Mouse (Mus musculus): Measurements from ENCODE around the gene Phospho1.

Gene Phospho1

DNA sequence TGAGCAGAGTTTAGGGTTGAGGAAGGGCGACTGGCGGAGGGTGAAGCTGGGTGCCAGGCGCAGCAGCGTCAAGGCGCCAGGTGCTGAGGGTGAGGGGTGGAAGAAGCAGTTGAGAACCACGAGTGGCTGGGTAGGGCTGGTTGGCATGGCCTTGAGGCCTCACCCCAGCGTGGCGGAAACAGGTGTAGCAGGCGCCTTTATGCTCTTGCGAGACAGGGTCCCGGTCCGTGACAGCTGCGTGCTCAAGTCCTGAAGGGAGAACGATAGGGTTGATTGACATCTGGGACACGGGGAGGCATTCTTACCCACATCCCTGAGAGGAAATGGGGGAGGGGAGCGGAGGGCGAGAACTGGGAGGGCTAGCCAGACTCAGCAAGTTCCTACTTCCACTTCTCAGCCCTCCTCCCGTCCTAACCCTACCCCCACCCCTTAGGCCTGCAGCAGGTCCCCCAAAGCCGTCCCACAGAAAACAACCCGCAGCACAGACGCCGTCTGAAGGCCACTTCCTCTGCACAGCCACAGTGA is 9.9 kb downstream of the Phospho1 start:
- DNase-seq (ENCODE audit: low spot score in 2 of 2), result peak; percentile 57 to 74

DNA sequence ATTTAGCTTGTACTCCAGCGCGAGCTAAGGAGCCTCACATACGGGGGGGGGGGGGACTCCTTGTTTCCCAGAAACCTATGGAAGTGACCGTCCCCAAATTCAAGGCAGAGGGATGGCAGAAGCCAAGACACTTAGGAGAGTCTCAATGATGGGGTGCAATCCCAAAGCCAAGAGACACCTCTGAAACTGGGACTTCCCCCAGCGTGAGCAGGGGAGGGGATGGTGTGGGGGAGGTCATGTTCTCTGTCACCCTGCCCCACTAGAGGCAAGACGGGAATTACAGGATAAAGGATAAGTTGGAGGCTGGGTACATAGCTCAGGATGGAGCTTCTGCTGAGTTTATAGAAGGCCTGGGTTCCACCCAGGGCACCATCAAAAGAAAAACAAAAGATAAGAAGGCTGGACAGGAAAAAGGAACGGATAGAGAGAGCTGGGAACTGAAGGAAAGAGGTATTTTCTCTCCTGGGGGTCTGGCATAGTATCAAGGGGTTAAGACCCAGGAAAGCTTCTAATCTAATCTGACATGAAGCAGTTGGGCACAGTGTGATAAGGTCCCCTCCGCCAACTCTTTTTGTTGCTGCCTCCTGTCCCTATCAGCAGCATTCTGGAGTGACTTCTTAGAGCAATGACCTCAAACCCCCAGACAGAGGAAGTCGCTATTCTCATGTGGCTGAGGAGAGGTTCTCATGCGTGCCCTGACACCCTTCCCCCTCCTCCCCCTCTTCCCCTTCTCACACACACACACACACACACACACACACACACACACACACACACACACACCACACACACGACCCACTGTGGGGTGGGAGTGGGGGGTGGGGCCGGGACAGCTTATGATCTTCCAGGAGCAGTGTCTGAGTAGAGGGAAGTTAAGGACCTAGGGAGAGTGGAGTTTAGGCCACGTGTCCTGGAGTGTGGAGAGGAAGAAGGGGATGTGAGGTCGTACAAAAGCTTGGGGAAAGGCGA is 10.7 kb downstream of the Phospho1 start:
- peak; percentile 32 to 64 for DNase-seq (ENCODE audit: low spot score in 2 of 2)

DNA sequence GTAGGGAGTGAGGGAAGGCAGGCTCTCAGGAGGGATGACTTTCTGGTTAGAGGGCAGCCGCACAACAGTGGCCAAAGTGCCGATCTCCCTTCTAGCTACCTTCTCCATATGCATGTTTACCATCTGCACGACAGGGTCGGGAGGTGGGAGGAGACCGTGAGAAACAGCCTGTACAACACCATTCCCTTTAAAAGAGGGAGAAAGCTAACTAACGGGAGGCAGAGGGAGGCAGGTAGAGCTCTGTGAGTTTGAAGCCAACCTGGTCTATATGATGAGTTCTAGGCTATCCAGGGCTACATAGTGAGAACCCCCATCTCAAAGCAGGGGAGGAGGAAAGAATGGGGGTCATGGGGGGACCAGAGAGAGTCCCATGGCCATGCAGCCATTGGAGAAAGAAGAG is 11.5 kb downstream of the Phospho1 start:
- no peak for DNase-seq (ENCODE audit: low spot score in 2 of 2)

DNA sequence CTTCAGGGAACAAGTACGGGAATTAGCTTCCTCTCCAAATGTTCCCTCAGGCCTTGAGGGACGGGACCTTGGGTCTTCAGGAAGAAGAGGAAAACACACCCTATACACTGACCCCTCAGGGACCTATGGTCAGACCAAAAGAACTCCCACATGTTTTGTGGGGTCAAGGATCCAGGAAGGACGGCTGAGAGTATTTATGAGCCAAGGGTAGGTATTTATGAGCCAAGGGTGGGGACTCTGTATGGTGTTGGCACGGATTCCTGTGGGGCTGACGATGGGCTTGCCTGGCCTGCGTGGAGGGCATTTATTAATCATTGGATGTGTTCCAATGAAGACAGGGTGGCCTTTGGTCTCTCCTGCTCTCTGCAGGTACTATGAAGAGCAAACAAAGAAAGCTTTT is 12.1 kb downstream of the Phospho1 start:
- no peak for DNase-seq (ENCODE audit: low spot score in 2 of 2)

DNA sequence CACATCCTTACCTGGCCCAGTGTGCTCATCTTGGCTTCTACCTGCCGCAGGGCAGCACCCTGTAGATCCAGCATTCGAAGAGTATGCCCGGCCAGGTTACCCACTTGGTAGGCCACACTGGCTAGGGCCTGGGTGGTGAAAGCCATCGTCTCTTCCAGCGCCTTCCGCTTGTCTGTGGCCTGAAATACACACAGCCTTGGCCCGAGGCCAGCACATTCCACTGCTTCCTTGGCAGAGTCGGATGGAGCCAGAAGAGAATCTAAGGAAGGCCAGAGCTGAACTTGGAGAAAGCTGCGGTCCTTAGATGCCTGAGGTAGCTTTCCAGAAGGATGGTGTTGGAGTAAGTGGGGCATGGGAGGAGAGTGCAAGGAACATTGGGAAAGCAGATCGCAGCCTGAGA is 12.8 kb downstream of the Phospho1 start, which contains the start of gene Gngt2:
TSS of gene Gngt2 (plus strand) at position 158 of the 400 bp plus-strand sequence.
- peak in 1 of 2 experiments; percentile 36 for DNase-seq (ENCODE audit: low spot score in 2 of 2)

DNA sequence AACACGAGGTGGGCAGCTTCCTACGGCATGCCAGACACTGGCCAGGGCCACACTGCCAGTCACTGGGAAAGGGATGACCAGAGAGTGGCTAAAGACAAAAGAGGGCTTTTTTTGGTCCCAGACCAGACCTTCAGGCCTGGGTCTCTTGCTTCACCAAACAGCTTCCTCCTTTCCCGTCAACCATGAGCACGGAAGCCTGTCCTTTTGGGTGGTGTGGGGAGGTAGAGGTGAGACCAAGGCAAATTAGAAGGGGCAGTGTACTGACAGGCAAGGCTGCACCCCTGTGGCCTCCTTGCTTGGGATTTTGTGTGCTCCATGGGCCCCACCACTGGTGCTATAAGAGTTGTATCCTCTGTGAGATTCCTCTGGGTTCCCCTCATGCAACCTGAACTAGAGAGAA is 14.3 kb downstream of the Phospho1 start:
- no peak for DNase-seq (ENCODE audit: low spot score in 2 of 2)

DNA sequence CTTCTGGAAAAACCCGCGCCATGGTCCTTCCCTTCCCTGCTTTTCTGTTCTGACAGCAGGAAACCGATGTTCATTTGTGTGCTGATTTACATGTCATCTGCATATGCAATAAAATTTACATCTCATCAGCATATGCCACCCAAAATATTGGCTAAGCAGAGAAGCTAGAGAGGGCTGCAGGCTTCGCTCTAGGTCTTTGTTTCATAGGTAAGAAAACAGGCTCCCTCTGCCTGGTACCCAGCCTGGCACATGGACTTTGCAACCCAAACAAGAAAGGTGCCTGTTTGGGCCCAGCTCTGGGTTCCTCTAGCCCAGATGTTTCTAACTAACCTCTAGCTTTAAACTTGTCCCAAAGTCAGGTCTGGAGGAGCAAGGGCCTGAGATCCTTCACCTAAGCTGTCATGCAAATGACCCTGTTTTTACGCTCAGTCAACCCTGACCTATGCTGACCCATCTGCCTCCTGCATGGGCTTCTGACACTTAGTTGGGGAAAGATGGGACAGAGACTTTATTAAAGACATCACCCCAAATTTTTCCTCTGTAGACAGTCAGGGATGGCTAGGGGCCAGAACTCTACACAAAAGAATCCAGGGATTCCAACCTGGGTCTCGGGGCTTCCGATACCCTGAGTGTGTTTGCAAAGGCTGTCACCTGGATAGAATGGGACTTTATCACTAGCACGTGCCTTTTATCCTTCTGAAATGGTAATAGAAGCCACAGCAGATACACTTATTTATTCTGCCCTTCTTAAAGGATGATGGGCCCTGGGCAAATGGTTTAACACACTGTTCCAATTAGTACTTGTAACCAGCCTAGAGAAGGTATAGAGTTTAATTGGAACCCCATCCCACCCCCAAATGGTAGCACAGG is 14.9 kb downstream of the Phospho1 start:
- DNase-seq (ENCODE audit: low spot score in 2 of 2), result no peak

DNA sequence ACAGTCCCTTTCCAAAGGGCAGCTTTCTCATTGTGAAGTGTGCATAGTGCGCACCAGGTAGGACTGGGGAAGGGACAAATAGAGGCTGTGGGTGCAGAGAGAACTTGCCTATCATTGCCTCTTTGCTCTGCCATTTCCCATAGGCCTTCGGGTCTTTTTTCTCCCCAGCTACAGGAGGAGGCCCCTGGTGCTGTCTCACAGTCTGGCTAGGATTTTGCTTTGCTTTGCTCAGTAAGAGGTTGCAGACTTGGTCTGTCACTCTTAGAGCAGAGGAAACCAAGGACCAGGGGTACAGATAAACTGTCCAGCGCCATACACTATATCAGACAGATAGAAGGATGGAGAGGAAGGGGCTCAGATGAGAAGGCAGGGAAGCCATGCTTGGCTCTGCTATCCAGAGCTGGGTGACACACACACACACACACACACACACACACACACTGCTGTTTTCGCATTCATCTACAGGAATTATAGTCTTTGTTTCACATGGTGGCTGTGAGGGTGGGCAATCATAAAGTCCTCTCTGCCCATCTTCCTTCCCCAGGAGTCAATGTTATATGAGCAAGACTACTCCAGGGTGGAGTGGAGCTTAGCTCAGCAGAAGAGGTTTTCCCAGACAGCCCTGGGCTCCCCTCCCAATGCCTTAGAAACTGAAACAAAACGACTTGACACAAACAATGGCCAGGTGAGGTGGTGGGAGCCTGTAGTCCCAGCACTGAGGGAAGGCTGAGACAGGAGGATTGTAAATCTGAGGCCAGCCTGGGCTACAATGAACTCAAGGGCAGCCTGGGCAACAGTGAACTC is 16.6 kb downstream of the Phospho1 start:
- no peak for DNase-seq (ENCODE audit: low spot score in 2 of 2)

DNA sequence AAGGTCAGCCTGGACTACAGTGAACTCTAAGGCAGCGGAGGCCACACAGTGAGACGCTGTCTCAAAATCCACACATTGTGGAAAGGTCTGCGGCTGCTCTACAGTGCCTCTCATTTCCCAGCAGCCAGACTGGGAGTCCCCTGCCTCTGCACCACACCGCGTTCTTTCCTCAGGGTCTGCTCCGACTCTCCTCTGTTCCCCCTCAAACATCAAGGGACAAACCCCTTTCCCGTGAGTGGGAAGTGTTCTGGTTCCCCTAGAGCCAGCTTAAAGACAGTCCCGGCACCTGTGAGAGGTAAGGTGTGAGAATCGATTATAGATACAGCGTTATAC is 17.2 kb downstream of the Phospho1 start:
- DNase-seq (ENCODE audit: low spot score in 2 of 2), result no peak

DNA sequence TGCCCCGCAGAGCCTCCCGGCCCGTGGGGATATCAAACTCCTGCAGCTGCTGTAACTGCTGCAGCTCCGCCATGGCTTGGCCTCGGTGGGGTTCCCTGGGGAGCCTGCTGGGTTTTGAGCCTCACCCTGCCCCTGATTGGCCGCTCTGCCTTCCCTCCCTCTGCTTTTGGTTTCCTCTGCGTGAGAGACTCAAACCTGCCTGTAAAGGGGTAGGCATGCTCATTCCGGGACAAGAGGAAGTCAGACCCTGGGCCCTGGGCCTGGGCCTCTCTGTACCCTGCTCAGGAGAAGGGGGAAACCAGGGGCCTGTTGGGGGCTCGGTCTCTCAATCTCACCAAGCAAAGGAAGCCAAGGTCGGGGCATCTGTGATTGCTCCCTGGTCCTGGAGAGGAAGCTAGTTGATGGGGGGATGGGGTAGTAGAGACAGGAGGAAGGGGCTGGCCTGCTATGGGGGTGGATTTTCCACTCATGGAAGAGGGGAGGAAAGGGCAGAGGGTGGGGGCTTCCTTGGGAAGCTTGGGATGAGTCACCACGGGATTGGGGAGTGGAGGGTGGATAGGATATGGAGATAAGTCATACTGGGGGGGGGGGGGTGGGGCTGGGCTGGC is 17.9 kb downstream of the Phospho1 start, which contains the start of gene Abi3:
TSS of gene Abi3 (minus strand) at position 403 of the 608 bp plus-strand sequence.
- peak; percentile 61 to 81 for DNase-seq (ENCODE audit: low spot score in 2 of 2)

DNA sequence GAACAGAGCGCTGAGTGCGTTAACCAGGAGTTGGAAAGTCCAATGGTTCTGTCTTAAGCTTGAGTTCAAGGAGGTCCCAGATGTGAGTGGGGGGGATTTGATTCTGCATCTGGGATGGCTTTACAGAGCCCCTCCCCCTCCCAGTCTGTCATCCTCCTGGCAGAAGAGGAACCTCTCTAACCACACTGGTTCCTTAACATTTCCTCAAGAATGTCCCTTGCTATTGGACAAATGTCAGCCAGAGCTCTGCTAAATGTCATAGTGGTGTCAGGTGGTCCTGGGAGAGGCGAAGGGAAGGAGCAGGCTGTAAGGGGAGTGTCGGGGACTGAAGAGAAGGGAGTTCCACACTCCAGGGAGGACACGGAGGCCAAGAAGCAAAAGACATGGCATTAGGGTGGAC is 18.7 kb downstream of the Phospho1 start:
- no peak for DNase-seq (ENCODE audit: low spot score in 2 of 2)

DNA sequence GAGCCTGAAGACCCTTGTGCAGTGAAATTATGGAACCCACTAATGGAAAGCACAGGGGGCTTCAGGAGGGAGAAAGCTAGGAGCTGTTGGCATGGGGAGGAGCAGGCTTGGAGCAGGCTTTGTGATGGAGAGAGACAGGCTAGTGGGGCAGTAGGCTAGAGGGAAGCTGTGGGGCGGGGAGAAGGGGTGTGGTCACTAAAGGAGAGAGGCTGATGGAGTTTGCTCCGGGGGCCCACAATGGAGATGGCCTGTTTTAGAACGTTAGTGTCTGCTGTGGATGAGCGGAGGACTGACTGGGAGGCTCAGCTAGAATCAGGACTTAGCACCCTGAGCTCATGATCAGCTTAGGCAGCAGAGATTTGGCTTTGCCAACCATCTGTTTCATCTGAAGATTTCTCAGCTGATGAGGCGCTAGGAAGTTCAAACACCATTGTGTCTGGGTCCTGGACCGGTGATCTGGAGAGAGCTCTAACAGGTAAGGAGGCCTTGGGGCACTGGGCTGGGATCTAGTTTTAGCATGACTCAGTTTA is 19.2 kb downstream of the Phospho1 start:
- peak in 1 of 2 experiments; percentile 30 for DNase-seq (ENCODE audit: low spot score in 2 of 2)

DNA sequence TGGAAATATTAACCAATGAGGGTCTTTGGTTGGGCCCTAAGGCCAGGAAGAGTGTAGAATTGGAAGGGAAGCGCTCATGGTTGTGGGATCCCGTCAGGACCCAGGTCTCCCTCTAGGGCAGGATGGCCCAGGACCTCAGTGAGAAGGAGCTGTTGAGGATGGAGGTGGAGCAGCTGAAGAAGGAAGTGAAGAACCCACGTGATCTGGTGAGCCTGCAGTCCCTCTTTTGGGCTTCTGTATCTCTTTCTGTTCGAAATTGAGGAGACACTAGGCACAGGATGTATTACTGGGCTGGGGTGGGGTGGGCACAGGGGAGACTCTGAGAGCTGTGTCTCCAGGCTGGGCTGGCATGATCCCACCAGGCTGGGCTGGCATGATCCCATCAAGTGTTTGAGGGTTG is 20.6 kb downstream of the Phospho1 start:
- DNase-seq (ENCODE audit: low spot score in 2 of 2), result no peak

DNA sequence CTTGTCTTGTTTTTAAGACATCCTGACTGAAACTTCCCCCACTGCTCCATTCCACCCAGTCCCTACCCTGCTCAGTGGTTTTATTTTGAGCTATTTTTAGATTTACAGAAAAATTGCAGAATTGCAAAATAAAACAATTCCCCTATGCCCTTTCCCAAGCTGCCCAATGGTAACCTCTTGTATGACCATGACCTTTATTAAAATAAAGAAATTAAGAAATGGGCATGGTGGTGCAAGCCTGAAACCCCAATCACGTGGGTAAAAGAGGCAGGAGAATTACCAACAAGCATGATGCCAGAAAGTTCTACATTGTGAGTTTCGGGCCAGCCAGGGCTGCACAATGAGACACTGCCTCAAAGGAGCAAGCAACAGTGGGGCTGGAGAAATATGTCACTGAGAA is 26.6 kb downstream of the Phospho1 start:
- no peak for DNase-seq (ENCODE audit: low spot score in 2 of 2)

DNA sequence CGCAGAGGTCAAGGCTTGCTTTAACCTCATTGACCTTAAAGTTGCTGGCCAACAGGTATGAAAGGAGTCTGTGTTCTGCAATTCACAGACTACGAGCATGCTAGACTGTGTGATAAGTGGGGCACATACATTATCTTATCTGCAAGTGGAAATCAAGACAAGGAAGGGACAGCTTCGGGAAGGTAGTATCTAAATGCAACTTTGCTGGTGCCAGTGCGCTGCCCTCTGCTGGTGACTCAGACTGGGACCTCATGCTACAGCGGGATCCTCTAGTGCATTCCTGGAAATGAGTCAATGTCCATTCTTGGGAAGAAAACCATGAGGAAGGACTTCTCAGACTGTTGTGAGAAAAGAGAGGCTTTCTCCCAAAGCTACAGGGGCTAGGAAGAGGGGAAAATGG is 29.4 kb downstream of the Phospho1 start:
- DNase-seq (ENCODE audit: low spot score in 2 of 2), result peak in 1 of 2 experiments; percentile 78

DNA sequence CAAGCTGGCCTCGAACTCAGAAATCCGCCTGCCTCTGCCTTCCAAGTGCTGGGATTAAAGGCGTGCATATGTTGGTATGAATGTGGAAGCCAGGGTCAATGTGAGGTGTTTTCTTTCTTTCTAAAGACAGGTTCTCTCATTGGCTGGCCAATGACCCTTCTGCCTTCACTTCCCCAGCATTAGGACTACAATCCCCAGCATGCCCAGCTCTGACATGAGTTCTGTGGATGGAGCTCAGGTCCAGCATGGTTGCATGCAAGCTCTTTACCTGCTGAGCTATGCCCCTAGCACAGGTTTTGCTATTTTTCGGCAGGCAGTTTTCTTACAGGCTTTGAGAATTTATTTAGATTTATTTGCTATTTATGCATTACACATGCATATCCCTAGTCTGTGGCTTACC is 33.0 kb downstream of the Phospho1 start:
- peak in 1 of 2 experiments; percentile 49 for DNase-seq (ENCODE audit: low spot score in 2 of 2)

DNA sequence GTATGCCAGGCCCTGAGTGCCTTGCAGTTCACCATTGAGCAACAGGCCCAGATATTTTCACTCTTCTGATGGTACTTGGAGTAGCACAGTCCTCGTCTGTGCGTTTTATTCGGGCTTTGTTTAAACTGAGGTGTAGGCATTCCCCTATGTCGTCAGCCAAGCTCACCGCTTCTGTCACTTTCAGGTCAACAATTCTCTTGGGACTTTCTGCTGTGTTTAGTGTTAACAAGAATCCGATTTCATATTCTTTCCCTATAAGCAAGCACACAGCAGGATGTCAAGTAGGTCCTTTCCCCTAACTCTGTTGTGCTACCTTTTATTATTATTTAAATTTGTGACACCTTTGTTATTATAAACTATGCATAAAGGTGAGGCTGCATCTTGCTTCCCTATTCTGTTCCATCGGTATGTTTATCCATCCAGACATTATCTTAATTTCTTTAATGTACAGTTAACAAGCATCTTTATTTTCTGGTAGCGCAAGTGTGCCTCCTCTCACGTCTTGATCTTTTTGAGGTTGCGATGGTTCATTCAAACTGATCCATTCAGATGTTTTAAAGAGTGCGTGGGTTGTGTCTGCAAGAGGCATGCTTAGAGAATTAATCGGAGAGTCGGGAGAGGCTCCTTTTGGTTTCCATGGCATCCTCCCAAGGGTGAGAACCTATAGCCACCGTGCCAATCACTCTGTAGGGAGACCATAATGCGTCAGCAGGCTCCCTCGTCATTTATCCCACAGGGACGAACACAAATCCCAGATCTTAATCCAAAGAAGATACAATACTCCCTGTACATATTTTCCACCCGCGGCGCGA is 33.6 kb downstream of the Phospho1 start:
- no peak for DNase-seq (ENCODE audit: low spot score in 2 of 2)

DNA sequence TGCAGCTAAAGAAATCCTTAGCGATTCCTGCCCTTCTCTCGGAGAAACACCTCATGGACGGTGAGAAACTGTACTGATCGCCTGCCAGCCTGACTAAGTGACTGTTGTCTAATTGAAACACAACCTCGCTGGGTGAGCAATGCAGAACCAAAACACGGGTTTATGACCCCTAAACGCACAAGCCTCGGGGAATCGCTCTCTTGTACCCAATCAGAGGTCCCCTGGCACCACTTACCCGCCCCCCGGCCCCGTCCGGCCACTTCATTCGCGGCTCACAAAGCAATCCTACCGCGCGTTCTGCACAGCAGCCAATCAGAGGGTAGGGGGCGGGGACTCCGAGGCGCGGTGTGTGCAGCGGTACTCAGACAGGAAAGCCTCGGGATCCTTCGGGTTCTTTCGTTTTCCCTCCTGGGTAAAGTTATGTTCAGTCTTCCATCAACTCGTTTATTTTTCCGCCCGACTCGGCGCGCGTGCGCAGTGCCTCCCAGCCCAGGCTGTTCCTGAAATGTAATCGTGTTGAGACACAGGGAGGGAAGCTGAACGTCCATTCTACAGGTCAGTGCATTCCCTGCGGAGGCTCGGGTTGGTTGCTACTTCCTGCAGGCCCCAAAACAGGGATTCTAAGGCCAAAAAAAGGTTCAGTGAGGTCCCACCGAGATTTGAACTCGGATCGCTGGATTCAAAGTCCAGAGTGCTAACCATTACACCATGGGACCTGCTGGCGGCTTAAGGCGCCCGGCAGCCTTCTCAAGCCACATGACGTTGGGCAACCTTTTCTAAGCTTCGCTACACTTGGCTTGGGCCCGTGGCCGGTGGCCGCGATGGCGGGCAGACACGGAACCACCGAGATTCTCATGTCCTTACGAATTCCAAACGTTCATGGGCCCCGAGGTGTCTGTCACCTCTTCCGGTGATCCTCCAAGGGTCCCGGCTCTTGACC is 34.5 kb downstream of the Phospho1 start:
- peak; percentile 95 to 98 for DNase-seq (ENCODE audit: low spot score in 2 of 2)

DNA sequence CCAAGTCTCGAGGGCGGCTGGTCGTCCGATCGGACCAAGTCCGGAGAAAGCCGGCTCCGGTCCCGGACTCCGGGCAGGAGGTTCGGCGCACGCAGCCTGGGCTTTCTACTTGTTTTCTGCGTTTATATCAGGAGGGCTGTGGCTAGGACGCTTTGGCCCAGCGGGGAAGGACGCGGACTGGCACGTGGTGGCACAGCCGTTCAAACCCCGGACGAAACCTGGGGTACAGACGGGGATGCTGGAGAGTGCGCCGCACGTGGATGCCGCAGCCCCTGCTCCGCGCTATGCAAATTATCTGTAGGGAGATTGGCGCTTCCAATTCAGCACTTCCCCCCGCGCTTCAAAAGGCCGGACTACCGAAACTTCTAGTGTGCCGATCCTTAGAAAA is 35.2 kb downstream of the Phospho1 start:
- peak in 1 of 2 experiments; percentile 72 for DNase-seq (ENCODE audit: low spot score in 2 of 2)

Measured in spleen, postnatal 10 days (tissue).